Mouse (Mus musculus): ENCODE data around the gene Casz1. TPM values are rescaled to one million over a fixed set of nuclear protein-coding genes. Genes with fewer than 3 reads are reported as not detected.
A peak's percentile ranks its signal among the peaks of the same experiment; 100 is the strongest.

The Casz1 gene
- total and polyA plus RNA-seq, 3 experiments = 21.2 to 47.0 (median 42.5) TPM

DNA sequence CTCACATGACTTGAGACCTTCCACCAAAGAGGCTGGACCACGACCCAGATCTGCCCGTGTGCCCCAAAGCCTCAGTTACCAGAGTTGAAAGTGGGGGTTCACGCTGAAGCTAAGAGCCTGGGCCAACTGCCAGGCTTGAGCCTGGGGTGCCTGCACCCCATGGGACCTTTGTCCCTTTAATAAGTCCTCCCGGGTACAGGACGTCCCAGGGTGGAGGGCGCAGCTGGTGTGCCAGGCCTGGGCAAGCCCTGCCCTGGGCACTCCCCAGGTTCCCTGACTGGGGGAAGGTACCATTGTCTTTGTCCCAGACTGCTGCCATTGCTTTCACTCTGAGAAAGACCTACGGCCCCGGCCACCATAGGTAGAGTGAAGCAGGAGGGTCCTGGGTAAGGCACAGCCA, 18.2 kb upstream of the Casz1 start:
- H3K4me1 ChIP-seq (ENCODE audit: control insufficient read depth, insufficient read depth, low read length) = no peaks in the 10 kb centered on the region
- no peak for TF ChIP-seq CTCF (IDR thresholded peaks at IDR 0.05)
- no peak for TF ChIP-seq EP300 (IDR thresholded peaks at IDR 0.05; ENCODE audit: insufficient read depth, low read depth, low read length)
- no peak for TF ChIP-seq POLR2A (IDR thresholded peaks at IDR 0.05; ENCODE audit: insufficient read depth, low read depth, low read length)
- H3K27ac ChIP-seq = no peak overlapping the region
- H3K9ac ChIP-seq (ENCODE audit: low read depth, low read length) = no peak overlapping the region
- no peak overlapping the region for H3K4me3 ChIP-seq
- H3K36me3 ChIP-seq (ENCODE audit: control insufficient read depth, insufficient read depth, low read length) = no peaks in the 10 kb centered on the region
- 79% methylated on average over 8 of the region's 8 CpGs for WGBS
- intact Hi-C loops (cut with DNase I) = no loop called here
- H3K79me2 ChIP-seq (replicated peaks; ENCODE audit: control insufficient read depth, insufficient read depth, low read length) = no peaks in the 10 kb centered on the region
- no peak for DNase-seq
- H3K27me3 ChIP-seq (ENCODE audit: control insufficient read depth, insufficient read depth, low read length) = no peaks in the 10 kb centered on the region

DNA sequence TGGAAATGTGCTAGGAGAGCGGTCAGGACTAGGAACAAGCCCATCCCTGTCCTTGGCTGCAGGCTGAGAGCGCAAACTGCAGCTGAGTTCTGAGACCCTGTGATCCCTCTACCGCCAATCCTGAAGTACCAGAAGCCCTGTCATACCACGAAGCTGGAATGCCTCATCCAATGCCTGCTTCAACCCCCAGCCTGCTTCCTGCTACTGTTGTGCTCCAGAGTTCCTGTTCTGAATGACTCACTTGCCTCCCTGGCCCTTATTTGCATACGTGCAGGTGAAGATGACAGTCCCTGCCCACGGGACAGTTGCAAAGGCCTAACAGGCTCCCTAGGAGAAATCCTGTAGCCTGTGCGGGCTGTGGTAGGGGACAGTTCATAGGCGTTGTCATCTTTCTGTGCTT, 13.3 kb upstream of the Casz1 start:
- Histone ChIP-seq H3K27me3 (ENCODE audit: control insufficient read depth, insufficient read depth, low read length) (no peaks in the 10 kb centered on the region), H3K36me3 (ENCODE audit: control insufficient read depth, insufficient read depth, low read length) (no peaks in the 10 kb centered on the region), H3K9ac (ENCODE audit: low read depth, low read length) (no peak overlapping the region), H3K27ac (no peak overlapping the region), H3K79me2 (replicated peaks; ENCODE audit: control insufficient read depth, insufficient read depth, low read length) (no peaks in the 10 kb centered on the region), H3K4me3 (no peak overlapping the region), H3K4me1 (ENCODE audit: control insufficient read depth, insufficient read depth, low read length) (no peaks in the 10 kb centered on the region)
- intact Hi-C loops (cut with DNase I) = no loop called here
- 68% methylated on average over 8 of the region's 8 CpGs for WGBS
- no peak for TF ChIP-seq CTCF (IDR thresholded peaks at IDR 0.05)
- TF ChIP-seq EP300 (IDR thresholded peaks at IDR 0.05; ENCODE audit: insufficient read depth, low read depth, low read length) = no peak
- TF ChIP-seq POLR2A (IDR thresholded peaks at IDR 0.05; ENCODE audit: insufficient read depth, low read depth, low read length) = no peak
- DNase-seq = no peak

DNA sequence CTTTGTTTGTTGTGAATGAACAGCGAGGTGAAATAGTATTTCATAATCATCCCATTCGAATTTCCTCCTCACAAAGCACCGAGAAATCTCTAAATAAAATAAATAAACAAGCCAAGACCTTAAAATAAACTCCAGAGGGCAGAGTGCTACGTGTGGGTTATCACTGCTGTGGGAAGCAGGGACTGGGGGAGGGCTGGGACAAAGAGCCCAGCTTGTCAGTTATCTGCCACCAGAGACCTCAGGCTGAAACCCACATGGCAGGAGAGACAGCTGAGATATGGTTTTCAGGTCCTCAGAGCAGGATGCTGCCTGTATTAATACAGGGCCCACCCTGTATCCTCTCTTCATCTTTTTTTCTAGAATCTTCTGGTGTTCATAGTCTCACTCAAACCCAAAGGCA, 9.2 kb upstream of the Casz1 start:
- Histone ChIP-seq H3K79me2 (replicated peaks; ENCODE audit: control insufficient read depth, insufficient read depth, low read length) (no peaks in the 10 kb centered on the region), H3K9ac (ENCODE audit: low read depth, low read length) (no peak overlapping the region), H3K36me3 (ENCODE audit: control insufficient read depth, insufficient read depth, low read length) (no peaks in the 10 kb centered on the region), H3K27ac (no peak overlapping the region), H3K4me3 (no peak overlapping the region), H3K4me1 (ENCODE audit: control insufficient read depth, insufficient read depth, low read length) (peaks cover 5% of the 10 kb centered on the region), H3K27me3 (ENCODE audit: control insufficient read depth, insufficient read depth, low read length) (no peaks in the 10 kb centered on the region)
- WGBS = 10% methylated on average over 4 of the region's 4 CpGs
- TF ChIP-seq EP300 (IDR thresholded peaks at IDR 0.05; ENCODE audit: insufficient read depth, low read depth, low read length) = no peak
- 0 out of 2 replicates have a peak, but pooled peaks have one; percentile 24 for TF ChIP-seq CTCF (IDR thresholded peaks at IDR 0.05)
- no peak for TF ChIP-seq POLR2A (IDR thresholded peaks at IDR 0.05; ENCODE audit: insufficient read depth, low read depth, low read length)
- intact Hi-C loops (cut with DNase I) = no loop called here
- no peak for DNase-seq

DNA sequence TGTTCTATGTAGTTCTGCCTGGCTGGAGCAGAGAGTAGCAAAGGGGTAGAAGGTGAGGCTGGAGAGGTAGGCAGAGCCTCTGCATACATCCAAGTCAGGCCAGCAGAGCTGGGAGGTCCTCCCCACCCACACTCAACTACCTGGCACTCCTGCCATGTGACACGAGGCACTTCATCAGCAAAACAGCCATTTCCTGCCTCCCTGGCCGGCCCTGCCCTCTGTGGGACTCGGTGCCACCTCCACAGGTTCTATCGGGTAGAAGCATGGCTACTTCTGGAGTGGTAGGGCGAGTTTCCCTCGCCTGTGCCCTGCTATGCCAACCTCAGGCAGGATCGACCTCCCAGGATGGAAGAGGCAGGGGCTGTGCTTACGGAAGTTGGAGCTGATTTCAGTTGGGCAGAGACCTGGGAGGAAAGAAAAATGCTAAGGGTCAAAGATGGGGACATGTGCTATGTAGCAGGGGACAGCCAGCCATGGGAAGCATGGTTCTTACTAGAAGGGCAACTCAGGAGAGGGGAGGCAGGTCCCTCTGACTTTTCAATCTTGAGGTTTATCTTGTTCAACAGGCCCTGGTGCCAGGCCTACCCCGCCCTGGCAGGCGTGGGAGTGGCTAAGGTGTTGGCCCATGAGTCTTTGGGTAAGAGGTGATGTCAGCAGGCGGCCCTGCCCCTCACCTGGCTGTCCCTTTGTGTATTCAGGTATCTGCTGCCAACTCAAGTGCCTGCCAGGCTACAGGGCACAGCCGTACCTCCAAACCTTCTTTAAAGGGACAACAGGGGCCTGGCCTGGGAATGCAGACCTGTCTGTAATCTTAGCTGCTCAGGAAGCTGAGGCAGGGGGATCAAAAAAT, 6.5 kb upstream of the Casz1 start:
- 81% methylated on average over 12 of the region's 12 CpGs for WGBS
- Histone ChIP-seq H3K36me3 (ENCODE audit: control insufficient read depth, insufficient read depth, low read length) (no peaks in the 10 kb centered on the region), H3K27ac (no peak overlapping the region), H3K79me2 (replicated peaks; ENCODE audit: control insufficient read depth, insufficient read depth, low read length) (no peaks in the 10 kb centered on the region), H3K27me3 (ENCODE audit: control insufficient read depth, insufficient read depth, low read length) (no peaks in the 10 kb centered on the region), H3K9ac (ENCODE audit: low read depth, low read length) (no peak overlapping the region), H3K4me3 (no peak overlapping the region), H3K4me1 (ENCODE audit: control insufficient read depth, insufficient read depth, low read length) (peaks cover 5% of the 10 kb centered on the region)
- intact Hi-C loops (cut with DNase I) = no loop called here
- DNase-seq = no peak
- TF ChIP-seq POLR2A (IDR thresholded peaks at IDR 0.05; ENCODE audit: insufficient read depth, low read depth, low read length) (no peak), CTCF (IDR thresholded peaks at IDR 0.05) (no peak), EP300 (IDR thresholded peaks at IDR 0.05; ENCODE audit: insufficient read depth, low read depth, low read length) (no peak)

DNA sequence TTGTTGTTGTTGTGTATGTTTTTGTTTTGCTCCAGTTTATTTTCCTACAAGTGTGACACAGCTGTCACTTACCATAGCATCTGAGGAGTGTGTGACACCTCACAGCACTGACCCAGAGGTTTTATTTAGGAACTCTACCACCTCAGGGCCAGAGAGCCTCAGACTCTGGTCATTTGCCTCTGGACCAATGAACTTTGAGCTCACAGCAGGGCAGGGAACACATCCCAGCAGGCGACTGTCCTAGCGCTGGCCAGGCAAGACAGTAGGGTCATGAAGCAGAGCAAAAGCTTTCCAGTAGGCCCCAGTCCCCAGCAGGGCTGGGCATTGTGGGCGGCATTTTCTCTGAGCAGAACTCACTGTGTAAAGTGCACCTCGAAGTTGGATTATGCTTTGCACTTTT, 1.2 kb upstream of the Casz1 start:
- WGBS = 71% methylated on average over 4 of the region's 4 CpGs
- no peaks in the 10 kb centered on the region for H3K36me3 ChIP-seq (ENCODE audit: control insufficient read depth, insufficient read depth, low read length)
- no peaks in the 10 kb centered on the region for H3K27me3 ChIP-seq (ENCODE audit: control insufficient read depth, insufficient read depth, low read length)
- H3K79me2 ChIP-seq (replicated peaks; ENCODE audit: control insufficient read depth, insufficient read depth, low read length) = no peaks in the 10 kb centered on the region
- no peak overlapping the region for H3K27ac ChIP-seq
- TF ChIP-seq EP300 (IDR thresholded peaks at IDR 0.05; ENCODE audit: insufficient read depth, low read depth, low read length) (no peak), CTCF (IDR thresholded peaks at IDR 0.05) (no peak), POLR2A (IDR thresholded peaks at IDR 0.05; ENCODE audit: insufficient read depth, low read depth, low read length) (no peak)
- no peak overlapping the region for H3K4me3 ChIP-seq
- no peak overlapping the region for H3K9ac ChIP-seq (ENCODE audit: low read depth, low read length)
- H3K4me1 ChIP-seq (ENCODE audit: control insufficient read depth, insufficient read depth, low read length) = peaks cover 1% of the 10 kb centered on the region; the same call in 1 of the 2 replicates
- intact Hi-C loops (cut with DNase I) = loop anchor here (5.0 kb wide), 1 partner anchor 244 kb away; no protein-coding TSS in a partner anchor
- no peak for DNase-seq

DNA sequence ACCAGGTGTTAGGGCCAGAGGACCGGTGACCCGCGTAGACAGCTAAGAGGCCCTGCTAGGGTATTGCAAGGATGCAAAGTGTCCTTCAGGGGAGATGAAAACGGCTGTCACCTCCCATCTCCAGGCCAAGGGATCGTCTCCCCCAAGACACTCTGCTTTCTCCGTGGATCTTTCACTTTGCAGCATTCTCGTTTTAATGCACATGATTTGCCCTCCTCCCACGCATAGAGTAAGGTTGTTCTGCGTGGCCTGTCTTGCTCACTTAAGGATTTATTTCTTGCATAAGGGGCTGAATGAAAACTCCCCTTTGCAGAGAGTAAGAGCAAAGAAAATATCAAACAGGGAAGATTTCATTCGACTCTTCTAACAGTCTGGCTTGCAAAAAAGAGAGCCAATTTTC, 593 bp upstream of the Casz1 start:
- peak overlapping the region; percentile 98 for H3K4me3 ChIP-seq
- intact Hi-C loops (cut with DNase I) = loop anchor here (1.0 to 5.0 kb wide), 6 partner anchors 57 to 244 kb away; no protein-coding TSS in a partner anchor
- H3K4me1 ChIP-seq (ENCODE audit: control insufficient read depth, insufficient read depth, low read length) = peaks cover 1% of the 10 kb centered on the region; the same call in 1 of the 2 replicates
- H3K27me3 ChIP-seq (ENCODE audit: control insufficient read depth, insufficient read depth, low read length) = no peaks in the 10 kb centered on the region
- no peak overlapping the region for H3K27ac ChIP-seq
- no peak for TF ChIP-seq POLR2A (IDR thresholded peaks at IDR 0.05; ENCODE audit: insufficient read depth, low read depth, low read length)
- no peak for TF ChIP-seq CTCF (IDR thresholded peaks at IDR 0.05)
- no peak for TF ChIP-seq EP300 (IDR thresholded peaks at IDR 0.05; ENCODE audit: insufficient read depth, low read depth, low read length)
- 43% methylated on average over 10 of the region's 10 CpGs for WGBS
- no peak for DNase-seq
- no peak overlapping the region for H3K9ac ChIP-seq (ENCODE audit: low read depth, low read length)
- H3K36me3 ChIP-seq (ENCODE audit: control insufficient read depth, insufficient read depth, low read length) = no peaks in the 10 kb centered on the region
- H3K79me2 ChIP-seq (replicated peaks; ENCODE audit: control insufficient read depth, insufficient read depth, low read length) = no peaks in the 10 kb centered on the region

Measured in heart, adult 2 months (tissue).